Mouse (Mus musculus) gastrocnemius, adult 8-10 months (tissue): Measurements from ENCODE around the gene Gm10401. TPM values are rescaled to one million over a fixed set of nuclear protein-coding genes. Genes with fewer than 3 reads are reported as not detected.

ENCODE experiments used
- DNase-seq, 2 experiments: peaks; one replicate each; pipeline ENCODE4 v3.0.0; 2022; ENCODE audit warnings: low spot score in 2 of 2
- total RNA-seq, 4 experiments: library from RNA; stranded (reverse); gene quantifications; 2 replicates each; pipeline ENCODE4 v1.2.4; 2022

Gm10401 gene
- total RNA-seq, 4 experiments from 2014 or later = not detected

- DNase-seq = no peak
Observed at GRCm38 (mm10) chr5:115071096-115071901, 26.8 kb downstream of the Gm10401 start.

- no peak for DNase-seq
Observed at GRCm38 (mm10) chr5:115070457-115070856, 27.6 kb downstream of the Gm10401 start.

DNA sequence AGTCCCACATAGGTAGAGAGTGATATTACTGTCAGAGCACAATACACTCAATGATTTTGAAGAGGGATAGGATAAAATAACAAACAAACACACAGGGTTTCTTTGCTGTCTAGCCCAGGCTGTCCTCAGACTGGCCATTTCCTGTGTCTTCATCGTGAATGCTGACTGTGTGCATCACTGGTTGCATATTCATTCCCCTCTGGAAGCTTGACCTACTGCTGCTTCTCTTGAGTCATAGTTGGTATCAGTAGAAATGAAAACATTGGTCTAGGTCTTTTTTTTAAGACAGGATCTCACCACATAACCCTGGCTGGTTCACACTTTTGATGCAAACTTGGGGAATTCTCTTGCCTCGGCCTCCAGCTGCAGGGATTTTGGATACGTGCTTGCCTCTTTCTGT lies 28.5 kb downstream of the Gm10401 start:
- no peak for DNase-seq

DNA sequence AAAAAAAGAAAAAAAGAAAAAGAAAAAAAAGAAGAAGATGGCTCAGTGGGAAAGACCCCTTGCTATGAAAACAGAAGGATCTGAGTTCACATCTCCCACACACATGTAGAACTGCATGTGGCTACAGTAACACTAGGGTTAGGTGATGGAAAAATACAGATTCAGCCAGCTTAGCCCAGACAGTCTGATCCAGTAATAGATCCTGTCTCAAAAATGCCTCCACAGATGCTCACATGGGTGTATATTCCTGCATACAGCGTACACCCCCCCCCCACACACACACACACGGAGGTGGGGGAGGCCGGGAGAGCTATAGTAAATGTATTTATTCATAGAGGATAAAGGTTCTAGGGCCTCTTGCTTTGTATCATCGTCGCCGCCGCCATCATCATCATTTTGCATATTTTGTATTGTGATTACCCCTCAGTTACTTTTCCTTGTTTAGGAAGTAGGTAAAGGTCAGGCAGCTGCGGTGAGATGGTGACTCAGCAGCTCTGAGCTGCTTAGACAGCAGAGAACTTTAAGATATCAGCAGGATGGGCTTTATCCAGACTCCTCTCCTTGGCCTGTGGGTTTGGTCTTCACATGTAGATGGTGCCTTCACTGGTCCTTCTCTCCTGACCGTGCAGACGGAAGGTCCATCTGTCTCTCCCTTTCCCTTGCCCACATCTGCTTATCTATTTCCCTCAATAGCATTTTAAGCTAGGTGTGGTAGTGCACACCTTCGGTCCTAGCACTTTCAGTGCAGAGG lies 29.2 kb downstream of the Gm10401 start:
- no peak for DNase-seq

DNA sequence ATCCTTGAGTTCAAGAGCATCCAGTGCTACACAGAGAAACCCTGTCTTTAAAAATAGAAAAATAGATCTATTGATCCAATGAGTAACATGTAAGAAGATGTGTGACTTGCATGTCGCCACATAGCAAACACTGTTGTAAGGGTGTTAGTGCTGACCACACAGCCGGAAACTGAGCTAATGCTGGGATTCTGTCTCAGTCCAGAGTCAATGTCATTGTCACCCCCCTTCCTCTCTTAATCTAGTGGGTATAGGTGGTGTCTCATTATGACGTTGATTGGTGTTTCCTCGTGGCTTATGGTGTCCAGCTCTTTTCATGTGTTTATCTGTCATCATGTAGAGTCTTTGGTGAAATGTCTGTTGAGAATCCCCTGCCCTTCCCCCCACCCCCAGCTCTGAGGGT lies 31.9 kb downstream of the Gm10401 start:
- no peak for DNase-seq

DNA sequence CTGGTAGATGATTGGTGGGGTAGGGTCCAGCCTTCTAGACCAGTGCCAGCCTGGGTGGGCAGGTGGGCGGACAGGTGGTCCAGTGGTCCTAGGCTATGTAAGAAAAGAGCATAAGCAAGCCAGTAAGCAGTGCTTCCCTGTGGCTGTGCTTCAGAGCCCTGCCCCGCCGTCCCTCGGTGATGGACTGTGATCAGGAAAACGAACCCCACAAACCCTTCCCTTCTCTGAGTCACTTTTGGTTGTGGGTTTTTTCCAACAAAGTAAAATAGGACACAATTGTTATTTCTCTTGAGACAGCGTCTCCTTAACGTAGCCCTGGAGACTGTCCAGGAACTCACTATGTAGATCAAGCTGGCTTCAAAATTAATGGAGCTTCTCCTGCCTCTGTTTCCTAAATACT lies 34.7 kb downstream of the Gm10401 start:
- no peak for DNase-seq

DNA sequence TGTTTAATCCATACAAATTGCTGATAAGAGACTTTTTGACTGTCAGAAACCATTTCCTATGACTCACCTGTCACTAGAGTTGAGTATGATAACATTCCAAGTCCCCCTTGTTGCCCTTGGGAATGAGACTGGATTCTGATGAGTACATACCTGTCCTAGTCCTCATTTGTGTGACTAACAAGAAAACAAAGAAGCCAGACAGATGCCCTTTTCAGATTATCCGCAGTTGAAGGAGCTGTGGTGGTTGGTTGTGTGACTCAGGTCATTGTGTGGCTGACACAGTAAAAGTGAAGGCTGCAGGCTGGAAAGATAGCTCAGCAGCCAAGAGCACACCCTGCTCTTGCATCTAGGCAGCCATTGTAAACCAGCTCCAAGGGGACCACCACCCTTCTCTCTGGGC lies 35.5 kb downstream of the Gm10401 start:
- DNase-seq = no peak

GRCm38 (mm10) chr5:115060977-115061376 lies 37.1 kb downstream of the Gm10401 start:
- DNase-seq = no peak

DNA sequence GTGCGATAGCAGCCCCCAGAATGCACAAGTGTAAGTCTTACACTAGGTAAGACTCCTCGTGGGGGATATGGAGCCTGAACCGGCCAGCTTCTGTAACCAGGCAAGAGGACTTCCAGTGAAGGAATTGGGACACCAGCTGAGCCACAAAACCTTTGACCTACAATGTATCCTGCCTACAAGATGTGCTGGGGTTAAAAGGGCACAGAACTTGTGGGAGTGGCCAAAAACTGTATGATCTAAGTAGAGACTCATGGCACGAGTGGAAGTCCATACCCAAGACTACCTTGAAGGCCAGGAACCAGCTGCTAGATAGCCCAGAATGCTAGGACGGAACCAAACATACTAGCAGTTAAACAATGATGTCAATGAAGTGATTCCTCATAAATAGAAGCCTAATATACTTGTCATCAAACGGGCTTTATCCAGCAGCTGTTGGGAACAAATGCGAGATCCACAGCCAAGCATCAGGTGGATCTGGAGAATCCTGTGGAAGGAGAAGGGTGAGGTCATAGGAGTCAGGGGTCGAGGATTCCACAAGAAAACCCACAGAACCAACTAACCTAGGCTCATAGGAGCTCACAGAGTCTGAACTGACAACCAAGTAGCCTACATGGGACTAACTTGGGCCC lies 37.9 kb downstream of the Gm10401 start:
- no peak for DNase-seq

DNA sequence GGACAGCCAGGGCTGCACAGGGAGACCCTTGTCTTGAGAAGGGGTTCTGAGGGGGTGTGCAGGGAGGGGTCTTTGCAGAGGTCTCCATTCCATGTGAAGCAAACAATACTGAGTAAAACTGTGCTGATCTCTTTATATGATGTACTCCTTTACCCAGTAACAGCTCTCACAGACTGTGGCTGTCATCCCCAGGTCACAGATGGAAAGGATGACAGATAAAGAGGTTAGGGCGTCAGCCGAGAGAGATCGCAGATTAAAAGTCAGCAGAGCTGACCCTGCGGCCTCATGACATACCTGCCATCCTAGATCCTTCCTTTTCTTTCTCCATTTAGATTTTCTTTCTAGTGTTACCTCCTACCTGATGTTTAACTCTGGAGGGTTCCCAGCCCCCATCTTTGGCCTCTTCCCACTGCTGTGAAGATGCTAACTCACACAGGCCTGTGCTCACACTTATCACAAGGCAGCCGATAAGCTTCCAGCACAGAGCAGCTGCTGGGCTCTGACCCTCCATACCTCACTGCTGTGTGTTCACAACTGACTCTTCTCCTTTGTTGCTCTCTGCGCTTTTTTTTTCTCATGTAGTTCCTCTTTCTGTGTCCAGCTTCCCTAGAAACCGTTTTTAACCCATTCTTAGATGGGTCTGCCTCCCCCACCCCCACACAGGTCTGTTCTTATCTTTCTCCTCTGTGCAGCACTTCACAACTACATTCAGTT lies 39.4 kb downstream of the Gm10401 start:
- no peak for DNase-seq

- no peak for DNase-seq
Observed at GRCm38 (mm10) chr5:115057153-115057552, 40.9 kb downstream of the Gm10401 start.

GRCm38 (mm10) chr5:115055418-115055817 lies 42.7 kb downstream of the Gm10401 start:
- DNase-seq = no peak

- no peak for DNase-seq
Observed at GRCm38 (mm10) chr5:115053791-115054396, 44.2 kb downstream of the Gm10401 start.

GRCm38 (mm10) chr5:115052546-115052945 lies 45.5 kb downstream of the Gm10401 start:
- no peak for DNase-seq

GRCm38 (mm10) chr5:115050776-115051175 lies 47.3 kb downstream of the Gm10401 start:
- no peak for DNase-seq

DNA sequence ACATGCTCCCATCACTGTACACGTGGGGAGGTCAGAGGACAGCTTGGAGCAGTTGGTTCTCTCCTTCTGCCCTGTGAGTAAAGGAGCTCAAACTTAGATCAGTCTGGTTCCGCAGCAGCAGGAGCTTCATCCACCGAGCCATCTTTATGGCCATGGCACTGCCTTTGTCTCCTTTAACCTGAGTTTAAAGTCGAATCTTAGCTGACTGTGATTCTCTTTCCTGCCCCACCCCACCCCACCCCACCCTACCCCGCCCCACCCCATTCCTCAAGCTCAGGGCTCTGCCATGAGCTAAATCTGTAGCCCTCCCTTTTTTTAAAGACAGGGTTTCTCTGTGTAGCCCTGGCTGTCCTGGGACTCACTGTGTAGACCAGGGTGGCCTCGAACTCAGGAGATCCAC lies 48.4 kb downstream of the Gm10401 start:
- DNase-seq = no peak

Other genes with a start within 250 kb of the Gm10401 start
- gene 4930519G04Rik, start 244.6 kb downstream of the Gm10401 start, total RNA-seq = not detected
- not detected for gene Gm9936, start 239.6 kb downstream of the Gm10401 start, total RNA-seq
- gene Oasl2, start 201.4 kb downstream of the Gm10401 start, total RNA-seq = 1 to 10 TPM in 2 of 4 experiments, under 1 TPM in 2; 0.19 to 1.6 (median 0.86) TPM
- not detected for gene Oasl1, start 175.1 kb downstream of the Gm10401 start, total RNA-seq
- gene 2210016L21Rik, start 156.1 kb downstream of the Gm10401 start, total RNA-seq = 10 to 100 TPM; 16.9 to 29.0 (median 26.0) TPM
- gene Hnf1a, start 127.2 kb downstream of the Gm10401 start, total RNA-seq = not detected
- gene Sppl3, start 87.2 kb downstream of the Gm10401 start, total RNA-seq = 10 to 100 TPM; 18.2 to 20.9 (median 20.0) TPM
- gene Acads, start 21.1 kb upstream of the Gm10401 start, total RNA-seq = 10 to 100 TPM; 66.4 to 76.7 (median 72.5) TPM
- gene Unc119b, start 36.7 kb upstream of the Gm10401 start, total RNA-seq = 10 to 100 TPM in 2 of 4 experiments, 1 to 10 TPM in 2; 8.6 to 11.7 (median 9.8) TPM
- 100 to 1,000 TPM; 140 to 220 (median 197) TPM for gene Mlec, start 59.9 kb upstream of the Gm10401 start, total RNA-seq
- gene Cabp1, start 96.1 kb upstream of the Gm10401 start, total RNA-seq = 1 to 10 TPM in 1 of 4 experiments, under 1 TPM in 3; 0.22 to 1.1 (median 0.38) TPM
- 10 to 100 TPM; 27.3 to 40.7 (median 38.0) TPM for gene Pop5, start 137.5 kb upstream of the Gm10401 start, total RNA-seq
- gene Rnf10, start 174.6 kb upstream of the Gm10401 start, total RNA-seq = 100 to 1,000 TPM; 304 to 367 (median 342) TPM
- gene Coq5, start 181.4 kb upstream of the Gm10401 start, total RNA-seq = 10 to 100 TPM; 73.1 to 89.5 (median 82.1) TPM
- gene Dynll1, start 202.7 kb upstream of the Gm10401 start, total RNA-seq = 10 to 100 TPM; 37.7 to 68.0 (median 49.9) TPM
- gene Srsf9, start 228.9 kb upstream of the Gm10401 start, total RNA-seq = 10 to 100 TPM in 3 of 4 experiments, 1 to 10 TPM in 1; 8.6 to 13.1 (median 11.5) TPM
- 10 to 100 TPM; 22.8 to 25.6 (median 24.4) TPM for gene Gatc, start 242.9 kb upstream of the Gm10401 start, total RNA-seq
- gene Triap1, start 242.9 kb upstream of the Gm10401 start, total RNA-seq = 10 to 100 TPM; 18.9 to 23.7 (median 20.1) TPM